Mouse (Mus musculus): ENCODE results near the gene B4galt1. TPM values are rescaled to one million over a fixed set of nuclear protein-coding genes. Genes with fewer than 3 reads are reported as not detected.
A peak's percentile ranks its signal among the peaks of the same experiment; 100 is the strongest.

B4galt1 gene
- polyA plus RNA-seq, 2 experiments, result 14.3 to 30.3 TPM

GRCm38 (mm10) chr4:40844811-40845751 lies 8.7 kb downstream of the B4galt1 start:
- Histone ChIP-seq H3K27ac (peak overlapping the region; percentile 97), H3K4me3 (ENCODE audit: insufficient read depth in 1 of 2, low read depth in 2 of 2, low read length in 2 of 2) (no peak overlapping the region), H3K4me2 (ENCODE audit: low read depth) (peak overlapping the region; percentile 82), H3K27me3 (ENCODE audit: control insufficient read depth, insufficient read depth, low read length) (no peaks in the 10 kb centered on the region), H3K36me3 (replicated peaks; ENCODE audit: control insufficient read depth, insufficient read depth, low read depth) (peaks cover 27% of the 10 kb centered on the region), H3K9me3 (ENCODE audit: control insufficient read depth, low read length) (no peaks in the 10 kb centered on the region), H3K9ac (replicated peaks) (no peak overlapping the region; the same call in 1 of the 2 replicates), H3K4me1 (replicated peaks; ENCODE audit: control insufficient read depth in 2 of 2, insufficient read depth in 2 of 2, low read length in 1 of 2) (peaks cover 70 to 76% of the 10 kb centered on the region in 2 experiments)
- DNase-seq (ENCODE audit: low read depth in 3 of 3, low spot score in 3 of 3) (no peak), ATAC-seq (ENCODE audit: insufficient read depth) (no peak)
- 38% methylated on average over 12 of the region's 12 CpGs for WGBS (ENCODE audit: insufficient replicate concordance)
- no peak for TF ChIP-seq CTCF (IDR thresholded peaks at IDR 0.05; ENCODE audit: low read depth)
- TF ChIP-seq EP300 (IDR thresholded peaks at IDR 0.05; ENCODE audit: low read depth), result no peak

GRCm38 (mm10) chr4:40844251-40844721 lies 9.5 kb downstream of the B4galt1 start:
- H3K27me3 ChIP-seq (ENCODE audit: control insufficient read depth, insufficient read depth, low read length), result no peaks in the 10 kb centered on the region
- DNase-seq (ENCODE audit: low read depth in 3 of 3, low spot score in 3 of 3) (no peak), ATAC-seq (ENCODE audit: insufficient read depth) (no peak)
- 0 out of 2 replicates have a peak overlapping the region, but pooled peaks have one; percentile 3 for H3K9ac ChIP-seq (replicated peaks)
- H3K4me2 ChIP-seq (ENCODE audit: low read depth), result peak overlapping the region; percentile 18
- no peak overlapping the region for H3K4me3 ChIP-seq (ENCODE audit: insufficient read depth in 1 of 2, low read depth in 2 of 2, low read length in 2 of 2)
- H3K36me3 ChIP-seq (replicated peaks; ENCODE audit: control insufficient read depth, insufficient read depth, low read depth), result peaks cover 27% of the 10 kb centered on the region
- no peaks in the 10 kb centered on the region for H3K9me3 ChIP-seq (ENCODE audit: control insufficient read depth, low read length)
- peak overlapping the region; percentile 97 for H3K27ac ChIP-seq
- H3K4me1 ChIP-seq (replicated peaks; ENCODE audit: control insufficient read depth in 2 of 2, insufficient read depth in 2 of 2, low read length in 1 of 2), result peaks cover 69 to 75% of the 10 kb centered on the region in 2 experiments
- 17% methylated on average over 5 of the region's 5 CpGs for WGBS (ENCODE audit: insufficient replicate concordance)
- TF ChIP-seq CTCF (IDR thresholded peaks at IDR 0.05; ENCODE audit: low read depth), result no peak
- TF ChIP-seq EP300 (IDR thresholded peaks at IDR 0.05; ENCODE audit: low read depth), result no peak

GRCm38 (mm10) chr4:40843726-40844125 lies 10.1 kb downstream of the B4galt1 start:
- peak overlapping the region; percentile 97 for H3K27ac ChIP-seq
- no peaks in the 10 kb centered on the region for H3K9me3 ChIP-seq (ENCODE audit: control insufficient read depth, low read length)
- DNase-seq (ENCODE audit: low read depth in 3 of 3, low spot score in 3 of 3), result no peak
- no peak overlapping the region for H3K4me3 ChIP-seq (ENCODE audit: insufficient read depth in 1 of 2, low read depth in 2 of 2, low read length in 2 of 2)
- no peak for ATAC-seq (ENCODE audit: insufficient read depth)
- H3K9ac ChIP-seq (replicated peaks), result no peak overlapping the region
- peaks cover 23% of the 10 kb centered on the region for H3K36me3 ChIP-seq (replicated peaks; ENCODE audit: control insufficient read depth, insufficient read depth, low read depth)
- no peak overlapping the region for H3K4me2 ChIP-seq (ENCODE audit: low read depth)
- TF ChIP-seq CTCF (IDR thresholded peaks at IDR 0.05; ENCODE audit: low read depth) (no peak), EP300 (IDR thresholded peaks at IDR 0.05; ENCODE audit: low read depth) (no peak)
- H3K27me3 ChIP-seq (ENCODE audit: control insufficient read depth, insufficient read depth, low read length), result no peaks in the 10 kb centered on the region
- WGBS (ENCODE audit: insufficient replicate concordance), result 71% methylated on average over 8 of the region's 8 CpGs
- H3K4me1 ChIP-seq (replicated peaks; ENCODE audit: control insufficient read depth in 2 of 2, insufficient read depth in 2 of 2, low read length in 1 of 2), result peaks cover 66 to 74% of the 10 kb centered on the region in 2 experiments

- peaks cover 44 to 56% of the 10 kb centered on the region in 2 experiments for H3K4me1 ChIP-seq (replicated peaks; ENCODE audit: control insufficient read depth in 2 of 2, insufficient read depth in 2 of 2, low read length in 1 of 2)
- no peak for ATAC-seq (ENCODE audit: insufficient read depth)
These were observed 13.4 kb downstream of the B4galt1 start for GRCm38 (mm10) chr4:40840448-40840847.

GRCm38 (mm10) chr4:40839251-40839650 lies 14.6 kb downstream of the B4galt1 start:
- DNase-seq (ENCODE audit: low read depth in 3 of 3, low spot score in 3 of 3), result no peak
- 53% methylated on average over 12 of the region's 12 CpGs for WGBS (ENCODE audit: insufficient replicate concordance)

More at GRCm38 (mm10) chr4:40840448-40840847, 13.4 kb downstream of the B4galt1 start:
- Histone ChIP-seq H3K4me2 (ENCODE audit: low read depth) (no peak overlapping the region), H3K9ac (replicated peaks) (no peak overlapping the region), H3K9me3 (ENCODE audit: control insufficient read depth, low read length) (no peaks in the 10 kb centered on the region), H3K4me3 (ENCODE audit: insufficient read depth in 1 of 2, low read depth in 2 of 2, low read length in 2 of 2) (no peak overlapping the region), H3K36me3 (replicated peaks; ENCODE audit: control insufficient read depth, insufficient read depth, low read depth) (peaks cover 14% of the 10 kb centered on the region), H3K27ac (no peak overlapping the region), H3K27me3 (ENCODE audit: control insufficient read depth, insufficient read depth, low read length) (no peaks in the 10 kb centered on the region)
- 56% methylated on average over 2 of the region's 2 CpGs for WGBS (ENCODE audit: insufficient replicate concordance)
- no peak for DNase-seq (ENCODE audit: low read depth in 3 of 3, low spot score in 3 of 3)
- 0 out of 2 replicates have a peak, but pooled peaks have one; percentile 6 for TF ChIP-seq EP300 (IDR thresholded peaks at IDR 0.05; ENCODE audit: low read depth)
- no peak for TF ChIP-seq CTCF (IDR thresholded peaks at IDR 0.05; ENCODE audit: low read depth)

More at GRCm38 (mm10) chr4:40839251-40839650, 14.6 kb downstream of the B4galt1 start:
- Histone ChIP-seq H3K9me3 (ENCODE audit: control insufficient read depth, low read length) (no peaks in the 10 kb centered on the region), H3K4me1 (replicated peaks; ENCODE audit: control insufficient read depth in 2 of 2, insufficient read depth in 2 of 2, low read length in 1 of 2) (peaks cover 32 to 44% of the 10 kb centered on the region in 2 experiments), H3K27me3 (ENCODE audit: control insufficient read depth, insufficient read depth, low read length) (no peaks in the 10 kb centered on the region), H3K27ac (no peak overlapping the region), H3K9ac (replicated peaks) (no peak overlapping the region), H3K4me2 (ENCODE audit: low read depth) (no peak overlapping the region), H3K36me3 (replicated peaks; ENCODE audit: control insufficient read depth, insufficient read depth, low read depth) (peaks cover 8% of the 10 kb centered on the region), H3K4me3 (ENCODE audit: insufficient read depth in 1 of 2, low read depth in 2 of 2, low read length in 2 of 2) (no peak overlapping the region)
- no peak for ATAC-seq (ENCODE audit: insufficient read depth)
- TF ChIP-seq CTCF (IDR thresholded peaks at IDR 0.05; ENCODE audit: low read depth) (no peak), EP300 (IDR thresholded peaks at IDR 0.05; ENCODE audit: low read depth) (no peak)
